Mouse (Mus musculus) heart, adult 2 months (tissue): Measurements from ENCODE around the gene Slc13a2. TPM values are rescaled to one million over a fixed set of nuclear protein-coding genes. Genes with fewer than 3 reads are reported as not detected.
A peak's percentile ranks its signal among the peaks of the same experiment; 100 is the strongest.

Experiments
- DNase-seq, 2 experiments: peaks; one replicate each; pipeline ENCODE4 v3.0.0; 2021
- H3K27ac ChIP-seq: fragments of 200-600 bp; 2 replicates; pipeline ENCODE4 v1.8.1; 2022
- H3K27me3 ChIP-seq: fragments of 200-500 bp; 2 replicates; pipeline ENCODE4 v1.6.1; 2012; ENCODE audit warnings: mild to moderate bottlenecking, low read length, inconsistent platforms, mixed read lengths; ENCODE audit not compliant: control insufficient read depth, insufficient read depth
- H3K36me3 ChIP-seq: fragments of 200-500 bp; 2 replicates; pipeline ENCODE4 v1.6.1; 2012; ENCODE audit warnings: low read length, inconsistent platforms; ENCODE audit not compliant: control insufficient read depth, insufficient read depth
- H3K4me1 ChIP-seq: fragments of 200-500 bp; 2 replicates; pipeline ENCODE4 v1.6.1; 2011; ENCODE audit warnings: low read length; ENCODE audit not compliant: control insufficient read depth, insufficient read depth
- H3K4me3 ChIP-seq: fragments of 200-600 bp; 2 replicates; pipeline ENCODE4 v1.8.1; 2022
- H3K79me2 ChIP-seq: fragments of 200-500 bp; replicated peaks from 2 replicates; pipeline ENCODE4 v1.6.1; 2012; ENCODE audit warnings: mild to moderate bottlenecking, inconsistent platforms, low read length, moderate library complexity, mixed read lengths; ENCODE audit not compliant: control insufficient read depth, insufficient read depth
- H3K9ac ChIP-seq: fragments of 200-500 bp; 2 replicates; pipeline ENCODE4 v1.6.1; 2012; ENCODE audit warnings: low read depth, mild to moderate bottlenecking, control low read depth, inconsistent platforms, low read length, mixed read lengths
- CTCF ChIP-seq: fragments of 200-600 bp; IDR thresholded peaks from 2 replicates; pipeline ENCODE4 v1.8.1; 2022; ENCODE audit warnings: antibody characterized with exemption, mild to moderate bottlenecking, moderate library complexity
- EP300 ChIP-seq: fragments of 200-500 bp; IDR thresholded peaks from 2 replicates; pipeline ENCODE4 v1.6.1; 2011; ENCODE audit warnings: low read depth, low read length, control low read depth; ENCODE audit not compliant: insufficient read depth
- POLR2A ChIP-seq: fragments of 200-500 bp; IDR thresholded peaks from 2 replicates; pipeline ENCODE4 v1.6.1; 2011; ENCODE audit warnings: mild to moderate bottlenecking, low read depth, low read length, control low read depth; ENCODE audit not compliant: insufficient read depth
- WGBS: fragments of 180-500 bp; shearing (Covaris S2); methylation state at CpG from one replicate; pipeline ENCODE4 v1.1.7; 2018; 5-methylcytosine and 5-hydroxymethylcytosine counted together
- intact Hi-C: fragments of 180-260 bp; cut with DNase I; formaldehyde crosslinking; loops from one replicate; pipeline ENCODE4 v1.15.1; 2025
- polyA plus RNA-seq: library from polyadenylated mRNA; depleted of rRNA; stranded (reverse); fragments of >200 nt; gene quantifications from 2 replicates; pipeline ENCODE4 v1.2.3, GENCODE M21; 2012
- total RNA-seq, 2 experiments: library from RNA; stranded (reverse); gene quantifications; 2 replicates each; pipeline ENCODE4 v1.2.3; 2021

Slc13a2 gene
- total and polyA plus RNA-seq, 3 experiments = 0.23 TPM; not detected in 2

DNA sequence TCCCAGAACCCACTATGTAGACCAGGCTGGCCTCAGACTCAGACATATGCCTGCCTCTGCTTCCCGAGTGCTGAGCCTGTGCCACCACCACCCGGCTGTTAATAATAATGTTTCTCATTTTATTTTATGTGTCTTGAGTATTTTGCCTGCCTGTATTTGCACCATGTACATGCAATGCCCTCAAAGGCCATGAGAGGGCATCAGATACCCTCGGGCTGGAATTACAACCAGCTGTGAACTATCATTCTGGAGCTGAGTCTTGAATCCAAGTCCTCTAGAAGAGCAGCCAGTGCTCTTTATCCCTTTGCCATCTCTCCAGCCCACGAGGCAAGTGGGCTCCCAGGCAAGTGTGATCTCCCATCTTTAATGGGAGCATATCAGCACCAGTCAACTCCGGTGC, 33.3 kb upstream of the Slc13a2 start:
- Histone ChIP-seq H3K27me3 (no peaks in the 10 kb centered on the region), H3K79me2 (no peaks in the 10 kb centered on the region), H3K27ac (no peak overlapping the region), H3K4me1 (no peaks in the 10 kb centered on the region), H3K36me3 (no peaks in the 10 kb centered on the region), H3K4me3 (no peak overlapping the region), H3K9ac (no peak overlapping the region)
- TF ChIP-seq EP300 (no peak), CTCF (peak; percentile 74)
- peak; percentile 19 to 42 for DNase-seq
- intact Hi-C loops = no loop called here
- WGBS = 20% methylated on average over 5 of the region's 5 CpGs

DNA sequence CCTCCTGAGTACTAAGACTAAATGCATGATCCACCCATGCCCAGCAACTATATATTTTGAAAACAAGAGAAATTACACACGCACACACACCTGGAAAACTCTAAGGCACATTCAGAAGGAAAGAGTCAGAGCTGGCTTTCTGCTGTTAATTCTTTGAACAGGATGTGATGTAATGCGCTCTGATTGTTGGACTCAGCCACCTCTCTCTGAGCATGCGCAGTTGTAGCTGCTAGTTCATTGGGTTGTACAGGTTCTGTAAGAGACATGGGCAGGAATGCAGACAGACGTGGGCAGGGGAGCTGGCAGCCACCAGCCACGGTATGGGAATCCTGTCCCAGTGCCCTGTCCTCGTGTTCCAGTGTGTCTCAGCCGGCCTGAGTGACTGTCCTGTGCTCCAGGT, 32.3 kb upstream of the Slc13a2 start:
- H3K4me3 ChIP-seq = no peak overlapping the region
- no peaks in the 10 kb centered on the region for H3K36me3 ChIP-seq
- no peaks in the 10 kb centered on the region for H3K27me3 ChIP-seq
- WGBS = 59% methylated on average over 7 of the region's 7 CpGs
- intact Hi-C loops = no loop called here
- no peak overlapping the region for H3K9ac ChIP-seq
- H3K27ac ChIP-seq = no peak overlapping the region
- no peaks in the 10 kb centered on the region for H3K4me1 ChIP-seq
- TF ChIP-seq EP300 (no peak), POLR2A (no peak), CTCF (no peak)
- H3K79me2 ChIP-seq = no peaks in the 10 kb centered on the region
- no peak for DNase-seq

DNA sequence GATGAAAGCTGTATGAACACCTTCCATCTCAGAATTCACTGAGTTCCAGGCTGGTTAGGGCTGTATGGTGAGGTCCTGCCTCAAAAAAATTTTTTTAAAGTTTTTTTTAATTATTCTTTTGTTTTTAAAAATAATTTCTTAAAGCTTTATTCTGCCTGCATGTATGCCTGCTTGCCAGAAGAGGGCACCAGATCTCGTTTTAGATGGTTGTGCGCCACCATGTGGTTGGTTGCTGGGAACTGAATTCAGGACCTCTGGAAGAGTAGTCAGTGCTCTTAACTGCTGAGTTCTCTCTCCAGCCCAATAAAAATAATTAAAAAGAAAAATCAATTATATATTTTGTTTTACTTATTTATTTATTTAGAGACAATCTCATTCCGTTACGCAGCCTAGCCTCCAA, 31.7 kb upstream of the Slc13a2 start:
- no peak overlapping the region for H3K4me3 ChIP-seq
- TF ChIP-seq CTCF = 0 out of 2 replicates have a peak, but pooled peaks have one; percentile 96
- no peak for TF ChIP-seq POLR2A
- peak; percentile 31 to 67 for DNase-seq
- 23% methylated on average over 4 of the region's 4 CpGs for WGBS
- H3K79me2 ChIP-seq = no peaks in the 10 kb centered on the region
- H3K9ac ChIP-seq = no peak overlapping the region
- H3K4me1 ChIP-seq = no peaks in the 10 kb centered on the region
- no peaks in the 10 kb centered on the region for H3K27me3 ChIP-seq
- intact Hi-C loops = no loop called here
- H3K36me3 ChIP-seq = no peaks in the 10 kb centered on the region
- no peak overlapping the region for H3K27ac ChIP-seq

DNA sequence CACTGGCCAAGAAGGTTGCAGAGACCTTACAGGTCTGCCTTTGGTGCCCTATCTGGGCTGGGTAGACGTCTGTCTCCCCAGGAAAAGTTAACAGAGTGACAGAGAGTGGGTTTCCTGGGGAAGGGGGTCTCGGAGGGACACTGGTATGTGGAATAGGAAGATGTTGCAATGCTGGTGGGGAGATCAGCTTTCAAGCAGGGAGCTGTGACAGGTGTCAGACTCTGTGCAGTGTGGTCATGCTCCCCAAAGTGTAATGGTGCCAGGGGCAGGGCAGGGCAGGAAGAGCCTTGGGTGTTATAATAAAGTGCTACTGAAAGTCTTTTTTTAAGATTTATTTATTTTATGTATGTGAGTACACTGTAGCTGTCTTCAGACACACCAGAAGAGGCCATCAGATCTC, 28.3 kb upstream of the Slc13a2 start:
- H3K36me3 ChIP-seq = no peaks in the 10 kb centered on the region
- 22% methylated on average over 2 of the region's 2 CpGs for WGBS
- intact Hi-C loops = no loop called here

DNA sequence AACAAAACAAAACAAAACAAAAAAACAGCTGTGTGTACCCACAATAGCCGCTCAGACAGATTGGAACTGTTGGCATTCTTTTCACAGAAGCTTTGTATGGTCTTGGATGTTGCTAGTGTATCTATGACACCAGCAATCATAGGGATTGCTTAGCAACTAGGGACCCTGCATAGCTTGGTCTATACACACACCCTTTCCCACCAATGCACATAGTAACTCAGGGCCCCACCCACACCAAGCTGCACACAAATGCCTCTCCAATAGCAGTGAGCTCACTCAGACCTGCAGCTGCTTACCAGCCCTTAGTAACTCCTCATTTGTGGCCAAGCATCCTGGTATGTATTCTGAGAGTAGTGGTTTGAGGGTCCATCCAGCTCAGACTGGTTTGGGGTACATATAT, 26.2 kb upstream of the Slc13a2 start:
- WGBS = 82% methylated on average over 1 of the region's 1 CpGs
- no peak for DNase-seq
- Histone ChIP-seq H3K36me3 (no peaks in the 10 kb centered on the region), H3K9ac (no peak overlapping the region), H3K4me1 (no peaks in the 10 kb centered on the region), H3K27ac (no peak overlapping the region), H3K4me3 (no peak overlapping the region), H3K79me2 (no peaks in the 10 kb centered on the region), H3K27me3 (no peaks in the 10 kb centered on the region)
- TF ChIP-seq POLR2A (no peak), EP300 (no peak), CTCF (no peak)
- intact Hi-C loops = no loop called here

More for the DNA sequence above, 28.3 kb upstream of the Slc13a2 start:
- H3K4me1 ChIP-seq = no peaks in the 10 kb centered on the region
- H3K27me3 ChIP-seq = no peaks in the 10 kb centered on the region
- TF ChIP-seq EP300 = no peak
- no peaks in the 10 kb centered on the region for H3K79me2 ChIP-seq
- H3K9ac ChIP-seq = no peak overlapping the region
- no peak overlapping the region for H3K27ac ChIP-seq
- no peak for DNase-seq
- no peak overlapping the region for H3K4me3 ChIP-seq

DNA sequence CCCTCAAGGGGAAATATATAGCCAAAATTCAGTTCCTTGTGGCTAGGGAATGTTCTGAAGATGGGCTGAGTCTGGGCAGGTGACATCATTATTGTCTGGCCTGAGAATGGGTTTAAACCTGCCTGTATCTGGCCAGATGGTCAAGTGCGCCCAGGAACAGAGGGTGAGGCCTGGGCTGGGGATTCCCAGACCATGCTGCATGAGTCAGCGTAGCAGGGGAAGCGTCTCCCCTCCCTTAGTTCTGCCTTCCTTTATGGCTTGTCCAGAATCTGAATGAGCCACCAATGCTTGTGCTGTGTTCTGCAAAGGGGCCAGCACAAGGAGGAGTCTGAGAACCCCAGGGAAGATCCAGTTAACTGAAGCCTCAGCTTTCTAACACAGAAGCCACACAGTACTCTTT, 25.2 kb upstream of the Slc13a2 start:
- 42% methylated on average over 3 of the region's 3 CpGs for WGBS
- no peak for DNase-seq

More for the DNA sequence above, 25.2 kb upstream of the Slc13a2 start:
- TF ChIP-seq EP300 (no peak), POLR2A (no peak), CTCF (no peak)
- intact Hi-C loops = no loop called here
- H3K4me3 ChIP-seq = no peak overlapping the region
- no peak overlapping the region for H3K27ac ChIP-seq
- no peaks in the 10 kb centered on the region for H3K79me2 ChIP-seq
- H3K36me3 ChIP-seq = no peaks in the 10 kb centered on the region
- no peak overlapping the region for H3K9ac ChIP-seq
- H3K27me3 ChIP-seq = no peaks in the 10 kb centered on the region
- no peaks in the 10 kb centered on the region for H3K4me1 ChIP-seq
